8 mouse cellular contexts compared by ENCODE assay signal in genomic region chr10:85128453-85128852, GRCm38 (mm10). TPM values are rescaled to one million over a fixed set of nuclear protein-coding genes. Genes with fewer than 3 reads are reported as not detected.
DNase-seq lines count a peak whose midpoint lies in the region; ATAC-seq and TF ChIP-seq lines count a peak whose summit lies in the region.

No protein-coding gene starts in this region.

- H3K27ac ChIP-seq in forebrain, postnatal 0 days (ENCODE audit: low read depth, low read length) = no peak overlapping the region
- H3K27ac ChIP-seq in kidney, adult 2 months (ENCODE audit: insufficient read depth, low read depth, low read length) = no peak overlapping the region
- H3K27ac ChIP-seq in lung, embryonic 16.5 days (ENCODE audit: low read length) = peak overlapping the region; percentile 24; the same call in 1 of the 2 replicates

- no peak for TF ChIP-seq CTCF in forebrain, postnatal 0 days (IDR thresholded peaks at IDR 0.05; ENCODE audit: low read depth)
- TF ChIP-seq CTCF in kidney, adult 2 months (conservative IDR thresholded peaks at IDR 0.05; ENCODE audit: insufficient read depth, insufficient read length, low read depth, low read length) = no peak

- no peaks in the 10 kb centered on the region for H3K27me3 ChIP-seq in forebrain, postnatal 0 days (ENCODE audit: insufficient read depth, low read length)
- H3K27me3 ChIP-seq in kidney, adult 2 months (replicated peaks; ENCODE audit: control insufficient read depth, insufficient read depth, low read length) = no peaks in the 10 kb centered on the region
- H3K27me3 ChIP-seq in lung, embryonic 16.5 days (ENCODE audit: control insufficient read depth, insufficient read depth, low read depth, low read length) = no peaks in the 10 kb centered on the region

- intact Hi-C loops in gastrocnemius, postnatal 14 days (cut with DNase I; ENCODE audit: low total_unique reads) = no loop called here

- H3K9me3 ChIP-seq in forebrain, postnatal 0 days (ENCODE audit: low read length) = no peaks in the 10 kb centered on the region
- no peaks in the 10 kb centered on the region for H3K9me3 ChIP-seq in lung, embryonic 16.5 days (ENCODE audit: control insufficient read depth, low read length)

- H3K4me1 ChIP-seq in forebrain, postnatal 0 days (ENCODE audit: insufficient read depth) = no peaks in the 10 kb centered on the region; the same call in 1 of the 2 replicates
- H3K4me1 ChIP-seq in kidney, adult 2 months (ENCODE audit: control insufficient read depth, insufficient read depth, low read length) = no peaks in the 10 kb centered on the region; the same call in 1 of the 2 replicates
- peaks cover 12% of the 10 kb centered on the region for H3K4me1 ChIP-seq in lung, embryonic 16.5 days (replicated peaks; ENCODE audit: control insufficient read depth, insufficient read depth, low read length)

- peak overlapping the region; percentile 11; the same call in 1 of the 2 replicates for H3K9ac ChIP-seq in forebrain, postnatal 0 days
- peak overlapping the region; percentile 7 for H3K9ac ChIP-seq in lung, embryonic 16.5 days (ENCODE audit: low read length)

- no peak for TF ChIP-seq POLR2A in kidney, adult 2 months (IDR thresholded peaks at IDR 0.05; ENCODE audit: low read depth, low read length)

- ATAC-seq in forebrain, postnatal 0 days = peak; percentile 6
- ATAC-seq in lung, embryonic 16.5 days (ENCODE audit: low read depth) = peak; percentile 41; the same call in 1 of the 2 replicates

- H3K4me3 ChIP-seq in forebrain, postnatal 0 days (ENCODE audit: low read depth, low read length) = peak overlapping the region; percentile 59
- no peak overlapping the region for H3K4me3 ChIP-seq in kidney, adult 2 months (ENCODE audit: insufficient read depth, low read depth, low read length)
- H3K4me3 ChIP-seq in lung, embryonic 16.5 days (ENCODE audit: low read length) = peak overlapping the region; percentile 67

- 0 out of 2 replicates have a peak, but pooled peaks cover 7% of the 10 kb centered on the region for H3K36me3 ChIP-seq in forebrain, postnatal 0 days (ENCODE audit: insufficient read depth)
- no peaks in the 10 kb centered on the region for H3K36me3 ChIP-seq in kidney, adult 2 months (ENCODE audit: control insufficient read depth, insufficient read depth, low read length)
- H3K36me3 ChIP-seq in lung, embryonic 16.5 days (ENCODE audit: control insufficient read depth, insufficient read depth, low read length) = peaks cover 8% of the 10 kb centered on the region

- DNase-seq in 416B (ENCODE audit: low read depth) (peak; percentile 51), ES-CJ7 (ENCODE audit: low read depth, low spot score) (peak; percentile 49)
- no peak for DNase-seq in forebrain, postnatal 0 days
- peak; percentile 65 for DNase-seq in kidney, adult 2 months
- DNase-seq in spleen, adult 18-20 months = peak; percentile 30 to 55
- DNase-seq in left cerebral cortex, adult 9 months (ENCODE audit: low spot score in 2 of 2) = no peak
- DNase-seq in gastrocnemius, postnatal 14 days = no peak

- WGBS in forebrain, postnatal 0 days = 17% methylated on average over 7 of the region's 7 CpGs
- WGBS in kidney, adult 2 months = 15% methylated on average over 7 of the region's 7 CpGs
- WGBS in lung, embryonic 16.5 days = 16% methylated on average over 7 of the region's 7 CpGs

- H3K4me2 ChIP-seq in forebrain, postnatal 0 days (ENCODE audit: low read depth) = peak overlapping the region; percentile 57
- H3K4me2 ChIP-seq in lung, embryonic 16.5 days (ENCODE audit: low read depth, low read length) = peak overlapping the region; percentile 53

RNA-seq across cellular contexts. Expression of gene Mterf2, which starts 0.6 kb away (rescaled TPM):
- 23.6 and 29.0 TPM in 2 replicates for total RNA-seq in forebrain, postnatal 0 days (2014; rRNA removed)
- polyA plus RNA-seq in forebrain, postnatal 0 days (2015; fragmentation: Nextera tagmentation; extraction: Ambion mirVana) = 18.7 and 20.3 TPM in 2 replicates
- 4.9 and 10.1 TPM in 2 replicates for polyA plus RNA-seq in kidney, adult 2 months (2012; rRNA removed)
- polyA plus RNA-seq in lung, embryonic 16.5 days (2015; fragmentation: Nextera tagmentation; extraction: Ambion mirVana) = 9.0 and 12.1 TPM in 2 replicates
- 10 to 100 TPM; 12.2 to 16.2 TPM for total RNA-seq in gastrocnemius, postnatal 14 days (2021)

RNA-seq across cellular contexts. Expression of gene Tmem263, which starts 26.0 kb away (rescaled TPM):
- total RNA-seq in forebrain, postnatal 0 days (2014; rRNA removed) = 29.9 and 31.5 TPM in 2 replicates
- polyA plus RNA-seq in forebrain, postnatal 0 days (2015; fragmentation: Nextera tagmentation; extraction: Ambion mirVana) = 35.9 and 48.4 TPM in 2 replicates
- polyA plus RNA-seq in kidney, adult 2 months (2012; rRNA removed) = 2.3 and 2.5 TPM in 2 replicates
- polyA plus RNA-seq in lung, embryonic 16.5 days (2015; fragmentation: Nextera tagmentation; extraction: Ambion mirVana) = 71.1 and 74.5 TPM in 2 replicates
- total RNA-seq in gastrocnemius, postnatal 14 days (2021) = 10 to 100 TPM; 11.3 to 18.2 TPM

RNA-seq across cellular contexts. Expression of gene Fhl4, which starts 26.2 kb away (rescaled TPM):
- 1.8 and 2.3 TPM in 2 replicates for total RNA-seq in forebrain, postnatal 0 days (2014; rRNA removed)
- 2.4 and 3.0 TPM in 2 replicates for polyA plus RNA-seq in forebrain, postnatal 0 days (2015; fragmentation: Nextera tagmentation; extraction: Ambion mirVana)
- polyA plus RNA-seq in kidney, adult 2 months (2012; rRNA removed) = 0.28 and 0.33 TPM in 2 replicates
- polyA plus RNA-seq in lung, embryonic 16.5 days (2015; fragmentation: Nextera tagmentation; extraction: Ambion mirVana) = 0.89 and 1.0 TPM in 2 replicates
- total RNA-seq in gastrocnemius, postnatal 14 days (2021) = under 1 TPM; 0.31 to 0.33 TPM

RNA-seq across cellular contexts. Expression of gene Cry1, which starts 56.4 kb away (rescaled TPM):
- 22.7 and 24.3 TPM in 2 replicates for total RNA-seq in forebrain, postnatal 0 days (2014; rRNA removed)
- 23.3 and 29.7 TPM in 2 replicates for polyA plus RNA-seq in forebrain, postnatal 0 days (2015; fragmentation: Nextera tagmentation; extraction: Ambion mirVana)
- polyA plus RNA-seq in kidney, adult 2 months (2012; rRNA removed) = 1.3 TPM in 2 replicates
- polyA plus RNA-seq in lung, embryonic 16.5 days (2015; fragmentation: Nextera tagmentation; extraction: Ambion mirVana) = 26.5 and 28.2 TPM in 2 replicates
- 10 to 100 TPM; 10.9 to 11.0 TPM for total RNA-seq in gastrocnemius, postnatal 14 days (2021)

Comparison
In these comparisons a context has a peak if more than half of its experiments do, and no peak if none do; other contexts are left out.
1. DNase-seq: peak in 416B (single experiment), ES-CJ7 (single experiment), kidney, adult 2 months (single experiment) and spleen, adult 18-20 months (2 of 2); none in forebrain, postnatal 0 days (single experiment), left cerebral cortex, adult 9 months (0 of 2) and gastrocnemius, postnatal 14 days (single experiment).
2. RNA of gene Tmem263, which starts 26.0 kb away (polyA plus RNA-seq): 71.1 to 74.5 TPM in lung, embryonic 16.5 days and 35.9 to 48.4 TPM in forebrain, postnatal 0 days; 2.3 to 2.5 TPM in kidney, adult 2 months; every median in the first group is over 10 times any median in the second.